Mouse (Mus musculus): ENCODE results near the gene 2310007B03Rik.

The 2310007B03Rik gene

DNA sequence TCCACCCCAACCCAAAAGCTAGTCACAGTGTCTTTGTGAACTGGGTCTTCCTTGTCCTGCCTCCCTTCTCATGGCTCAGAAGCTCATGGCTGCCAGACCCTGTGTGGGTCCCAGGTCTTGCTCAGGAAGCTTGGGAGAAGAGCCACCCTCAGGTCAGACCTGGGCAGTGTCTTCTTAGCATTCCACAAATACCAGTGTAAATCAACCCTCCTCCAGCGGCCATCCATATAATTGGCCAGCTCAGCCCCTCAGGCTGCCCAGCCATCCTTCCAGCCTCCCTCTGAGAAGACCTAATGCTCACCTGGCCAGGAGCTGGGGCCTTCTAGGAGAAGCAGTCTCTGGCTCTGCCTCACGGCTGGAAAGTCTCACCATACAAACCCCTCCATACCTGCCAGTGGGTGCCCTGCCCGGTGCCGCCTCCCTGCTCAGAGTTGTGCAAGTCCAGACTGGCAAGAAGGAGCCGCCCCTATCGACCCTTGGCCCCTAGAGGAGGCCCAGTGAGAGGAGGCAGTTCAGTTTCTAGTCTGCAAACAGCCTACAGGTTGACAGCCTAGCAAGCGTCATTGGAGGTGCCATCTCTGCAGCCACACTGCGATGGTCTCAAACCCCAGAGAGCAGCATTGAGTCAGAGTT, at the start of gene 2310007B03Rik:
TSS of gene 2310007B03Rik (minus strand) at position 448 of the 633 bp plus-strand sequence.
- WGBS, result 90% methylated on average over 8 of the region's 8 CpGs

GRCm38 (mm10) chr1:93210213-93210641, 49.5 kb upstream of the 2310007B03Rik start:
- 37% methylated on average over 9 of the region's 9 CpGs for WGBS

DNA sequence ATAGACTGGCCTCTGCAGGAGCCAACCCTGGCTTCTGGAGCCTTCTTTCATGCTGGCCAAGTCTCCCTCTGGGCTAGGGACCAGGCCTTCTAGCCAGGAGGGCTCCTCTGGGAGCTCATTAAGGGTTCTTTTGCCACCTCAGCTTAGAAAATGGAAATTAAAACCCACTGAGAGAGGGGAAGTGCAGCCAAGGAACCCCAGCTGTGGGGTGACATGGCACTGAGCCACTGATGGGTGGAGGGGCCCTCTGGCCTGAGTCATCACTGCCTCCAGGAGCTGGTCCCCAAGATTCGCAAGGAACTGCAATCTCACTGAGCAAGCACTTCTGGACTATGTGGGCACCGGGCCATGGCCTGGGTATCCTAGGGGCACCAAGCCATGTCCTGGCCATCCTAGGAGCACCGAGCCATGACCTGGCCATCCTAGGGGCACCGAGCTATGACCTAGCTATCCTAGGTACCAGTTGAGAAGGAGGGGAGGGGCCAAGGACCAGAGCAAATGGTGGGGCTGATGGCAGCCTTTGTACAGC, 46.9 kb upstream of the 2310007B03Rik start:
- 87% methylated on average over 4 of the region's 4 CpGs for WGBS

GRCm38 (mm10) chr1:93206277-93206970, 45.7 kb upstream of the 2310007B03Rik start:
- WGBS, result 81% methylated on average over 12 of the region's 12 CpGs

DNA sequence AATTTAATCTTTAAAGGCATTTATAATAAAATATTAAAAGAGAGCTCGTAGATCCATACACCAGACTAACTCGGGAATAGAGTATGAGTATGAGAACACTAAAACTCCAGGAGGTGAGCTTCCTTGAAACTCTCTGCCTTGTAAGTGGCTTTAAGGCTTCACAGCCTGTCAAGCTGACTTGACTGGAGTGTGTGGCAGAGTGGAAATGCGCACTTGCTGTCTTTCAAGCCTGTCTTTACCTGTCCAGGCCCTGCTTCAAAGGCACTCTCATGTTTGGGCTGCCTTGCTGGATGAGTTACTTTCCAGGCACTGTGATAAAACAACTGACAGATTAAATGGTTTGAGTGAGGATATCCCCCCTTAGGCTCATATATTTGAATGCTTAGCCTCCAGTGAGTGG, 37.2 kb upstream of the 2310007B03Rik start:
- 87% methylated on average over 3 of the region's 3 CpGs for WGBS

DNA sequence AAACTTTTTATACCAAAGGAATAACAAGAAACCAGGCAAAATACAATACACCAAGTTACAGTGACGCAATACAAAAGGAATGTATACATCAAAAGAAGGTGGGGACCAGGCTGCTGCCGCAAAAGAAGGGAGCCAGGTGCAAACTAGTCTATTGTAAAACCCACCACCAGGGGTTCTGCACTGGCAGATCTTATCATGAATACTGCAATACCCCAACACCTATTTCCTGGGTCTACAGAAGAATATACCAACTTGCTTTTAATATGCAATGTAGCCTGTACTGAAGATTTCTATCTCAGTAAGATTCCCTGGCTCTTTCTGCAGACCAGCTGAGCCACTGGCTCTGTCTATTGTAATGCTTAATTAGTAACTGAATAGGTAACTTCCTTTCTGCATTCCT, 36.7 kb upstream of the 2310007B03Rik start:
- WGBS, result 81% methylated on average over 2 of the region's 2 CpGs

GRCm38 (mm10) chr1:93194961-93195360, 34.2 kb upstream of the 2310007B03Rik start:
- WGBS, result 94% methylated on average over 3 of the region's 3 CpGs

DNA sequence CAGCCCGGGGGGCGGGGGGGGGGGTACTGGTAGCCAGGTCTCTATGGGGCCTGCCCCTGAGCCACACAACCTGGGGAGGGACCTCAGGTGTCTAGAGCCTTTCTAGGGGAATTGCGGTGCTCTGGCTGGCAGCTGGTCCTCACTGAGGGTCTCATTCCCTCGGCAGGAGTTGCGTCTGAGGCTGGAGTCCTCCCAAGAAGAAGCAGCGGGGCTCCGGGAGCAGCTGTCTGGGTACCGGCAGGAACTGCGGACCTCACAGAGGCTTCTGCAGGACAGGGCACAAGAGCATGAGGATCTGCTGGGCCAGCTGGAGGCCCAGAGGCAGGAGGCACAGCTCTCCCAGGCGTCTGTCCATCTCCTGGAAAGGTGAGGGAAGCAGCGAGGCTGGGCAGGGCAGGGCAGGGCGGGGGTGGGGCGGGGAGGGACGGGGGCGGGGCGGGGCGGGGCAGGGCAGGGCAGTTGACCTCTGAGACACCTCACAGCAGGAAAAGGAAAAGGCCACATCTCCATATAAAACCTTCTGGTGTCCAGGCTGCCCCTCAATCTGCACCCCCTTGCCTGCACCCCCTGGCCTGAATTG, 30.1 kb upstream of the 2310007B03Rik start:
- 24% methylated on average over 12 of the region's 17 CpGs for WGBS

DNA sequence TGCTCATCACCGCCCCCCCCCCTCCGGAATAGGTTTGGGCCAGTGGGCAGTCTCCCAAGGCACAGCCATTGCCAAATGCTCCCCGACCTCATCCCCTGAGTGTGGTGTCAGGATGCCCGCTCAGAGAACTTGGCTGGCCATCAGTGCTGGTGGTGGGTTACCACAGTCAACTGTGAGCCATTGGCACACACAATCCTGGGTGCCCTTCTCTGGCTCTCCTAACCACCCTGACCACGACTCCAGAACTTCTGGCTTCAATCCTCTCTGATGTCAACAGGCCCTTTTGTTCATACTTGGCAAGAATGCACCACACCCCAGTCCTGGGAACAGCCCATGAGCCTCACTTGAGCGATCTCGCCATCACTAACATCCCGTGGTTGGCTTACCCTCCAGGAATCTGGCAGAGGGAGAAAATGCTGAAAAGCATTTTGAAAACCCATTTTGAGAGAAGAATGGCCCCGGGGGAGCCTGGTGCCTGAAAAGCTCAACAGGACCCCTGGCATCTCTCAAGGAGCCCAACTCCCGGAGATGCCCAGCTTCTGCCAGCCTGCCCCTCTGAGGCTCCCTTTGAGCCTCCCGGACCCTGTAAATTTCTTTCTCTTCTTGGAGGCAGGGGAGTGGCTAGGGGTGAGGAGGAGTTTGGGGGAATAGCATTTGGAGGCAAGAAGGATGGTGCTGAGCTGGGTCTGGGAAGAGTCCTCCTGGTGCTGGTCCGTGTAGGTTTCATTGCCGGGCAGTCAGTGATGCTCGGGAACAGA, 23.5 kb upstream of the 2310007B03Rik start:
- 63% methylated on average over 14 of the region's 14 CpGs for WGBS

DNA sequence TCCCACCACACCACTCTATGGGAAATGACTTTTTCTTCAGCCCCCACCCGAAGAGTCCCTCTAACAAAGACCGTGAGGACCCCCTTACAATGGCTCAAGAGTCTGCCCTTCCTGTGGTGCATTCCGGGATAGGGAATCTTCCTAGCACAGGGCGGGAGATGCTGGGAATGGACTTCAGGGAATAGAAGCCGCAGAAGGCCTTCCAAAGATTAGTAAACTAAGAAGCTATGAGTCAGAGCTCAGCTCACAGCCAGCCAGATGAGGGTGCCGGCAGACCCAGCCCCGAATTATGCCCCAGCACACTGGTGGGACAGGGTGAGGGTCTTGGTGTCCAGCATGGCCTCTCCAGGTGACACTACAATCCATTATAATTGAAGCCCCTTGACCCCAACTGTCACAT, 21.5 kb upstream of the 2310007B03Rik start:
- WGBS, result 93% methylated on average over 7 of the region's 7 CpGs

- WGBS, result 10% methylated on average over 44 of the region's 44 CpGs
Observed at GRCm38 (mm10) chr1:93176525-93177332, 16.0 kb upstream of the 2310007B03Rik start.

GRCm38 (mm10) chr1:93175849-93176248, 15.1 kb upstream of the 2310007B03Rik start:
- 53% methylated on average over 6 of the region's 6 CpGs for WGBS

DNA sequence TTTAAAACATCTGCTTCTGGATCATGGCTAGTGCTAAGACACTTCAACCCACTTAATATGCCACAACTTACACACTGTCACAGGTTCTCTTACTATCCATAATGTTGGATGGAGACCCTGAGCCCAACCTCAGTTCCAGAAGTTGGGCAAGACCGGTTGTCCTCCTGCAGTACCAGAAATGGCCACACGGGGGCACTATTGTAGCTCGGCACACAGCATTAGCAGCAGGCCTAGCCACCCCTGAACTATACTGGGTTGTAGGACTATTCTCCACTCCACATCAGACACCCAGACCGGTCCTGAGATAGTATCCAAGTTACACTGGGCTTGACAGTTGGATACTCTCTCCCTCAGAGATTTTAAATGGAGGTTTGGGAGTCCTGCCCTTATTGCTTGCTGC, 13.7 kb upstream of the 2310007B03Rik start:
- 4% methylated on average over 4 of the region's 4 CpGs for WGBS

DNA sequence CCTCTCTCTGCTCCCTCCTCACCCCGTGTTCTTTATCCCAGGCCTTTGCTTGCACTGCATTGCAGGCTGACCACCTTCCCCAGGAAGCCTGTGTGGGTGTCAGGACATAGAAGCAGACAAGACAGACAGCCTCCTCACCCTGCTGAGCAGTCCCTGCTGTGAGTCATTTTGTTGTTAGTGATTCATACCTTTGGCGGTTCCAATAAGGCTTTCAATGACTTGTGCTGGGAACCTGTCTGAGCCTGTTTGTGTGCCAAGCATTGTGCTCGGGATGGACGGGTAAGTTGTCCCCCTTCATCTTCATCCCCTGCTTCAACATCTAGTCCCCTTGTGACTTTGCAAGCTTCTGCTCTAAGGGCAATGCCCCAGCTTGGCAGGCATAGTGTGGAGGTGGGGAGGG, 12.9 kb upstream of the 2310007B03Rik start:
- 44% methylated on average over 4 of the region's 4 CpGs for WGBS

DNA sequence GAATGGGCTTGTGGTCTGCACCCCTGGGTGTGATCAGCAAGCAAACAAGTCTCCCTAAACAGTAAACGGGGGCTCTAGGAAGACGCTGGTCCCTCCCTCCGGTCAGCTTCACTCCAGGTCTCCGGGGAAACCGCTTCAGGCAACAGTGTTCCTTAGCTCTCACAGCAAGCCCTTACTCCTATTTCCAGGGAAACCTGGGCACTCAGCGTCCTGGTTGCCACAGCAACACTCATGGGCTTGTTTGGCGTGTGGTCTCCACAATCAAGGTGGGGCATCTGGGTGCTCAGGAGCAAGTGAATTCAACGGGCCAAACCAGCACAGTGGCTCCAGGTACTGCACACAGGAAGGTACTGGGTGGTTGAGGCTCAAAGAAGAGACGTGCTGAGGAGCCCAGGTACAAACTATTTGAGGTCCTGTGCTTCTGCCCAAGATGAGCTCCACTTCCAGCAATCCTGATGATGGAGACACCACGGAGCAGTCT, 7.6 kb upstream of the 2310007B03Rik start, which contains the start of gene Crocc2:
TSS of gene Crocc2 (plus strand) at position 431 of the 481 bp plus-strand sequence.
- 41% methylated on average over 10 of the region's 10 CpGs for WGBS

GRCm38 (mm10) chr1:93166346-93167079, 5.8 kb upstream of the 2310007B03Rik start:
- WGBS, result 91% methylated on average over 11 of the region's 11 CpGs

GRCm38 (mm10) chr1:93165447-93165846, 4.7 kb upstream of the 2310007B03Rik start:
- 79% methylated on average over 9 of the region's 9 CpGs for WGBS

GRCm38 (mm10) chr1:93162588-93162987, 1.8 kb upstream of the 2310007B03Rik start:
- WGBS, result 86% methylated on average over 7 of the region's 7 CpGs

DNA sequence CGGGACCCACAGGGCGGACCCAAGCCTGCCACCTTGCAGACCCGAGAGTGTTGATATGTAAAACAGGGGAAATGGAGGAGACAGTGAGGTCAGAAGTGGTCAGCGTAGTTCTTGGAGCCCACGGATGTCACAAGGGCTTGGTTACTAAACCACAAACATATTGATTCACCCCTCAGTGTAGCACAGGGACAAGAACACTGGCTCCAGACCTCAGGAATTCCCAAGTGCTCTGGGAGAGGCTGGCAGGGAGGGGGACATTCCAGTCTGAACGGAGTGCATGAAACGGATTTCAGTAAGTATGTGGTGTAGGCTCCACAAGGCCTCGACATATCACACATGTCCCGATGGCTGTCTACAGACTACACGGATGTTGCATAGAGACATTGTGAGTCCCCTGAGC, 1.2 kb upstream of the 2310007B03Rik start:
- WGBS, result 82% methylated on average over 10 of the region's 10 CpGs

GRCm38 (mm10) chr1:93161350-93161749, 602 bp upstream of the 2310007B03Rik start:
- WGBS, result 78% methylated on average over 8 of the region's 8 CpGs

All from cerebral cortex, adult 2 months (tissue).